Mouse (Mus musculus) cerebellum, adult 11 months (tissue): Measurements from ENCODE around the gene Hpf1.
A peak's percentile ranks its signal among the peaks of the same experiment; 100 is the strongest.

Experiments used
- DNase-seq: peaks from one replicate; pipeline ENCODE4 v3.0.0; 2022

The Hpf1 gene

DNA sequence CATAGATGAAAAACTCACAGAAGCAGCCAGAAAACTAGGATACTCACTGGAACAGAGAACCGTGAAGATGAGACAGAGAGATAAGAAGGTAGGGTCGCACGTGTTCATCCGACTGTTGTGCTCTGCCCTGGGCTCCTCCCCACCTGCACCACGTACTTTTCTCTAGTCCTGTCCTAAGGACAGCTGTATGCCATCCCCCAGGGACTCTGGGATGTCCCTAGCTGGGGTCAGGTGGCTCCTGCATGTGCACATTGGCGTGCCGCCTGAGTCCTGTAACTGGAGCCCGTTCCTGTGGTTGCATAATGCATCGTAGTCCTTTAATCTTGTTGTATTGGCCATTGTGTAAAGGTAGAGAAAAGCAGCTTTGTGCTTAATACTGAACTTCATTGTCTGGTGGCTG is 9.9 kb downstream of the Hpf1 start:
- DNase-seq: no peak

DNA sequence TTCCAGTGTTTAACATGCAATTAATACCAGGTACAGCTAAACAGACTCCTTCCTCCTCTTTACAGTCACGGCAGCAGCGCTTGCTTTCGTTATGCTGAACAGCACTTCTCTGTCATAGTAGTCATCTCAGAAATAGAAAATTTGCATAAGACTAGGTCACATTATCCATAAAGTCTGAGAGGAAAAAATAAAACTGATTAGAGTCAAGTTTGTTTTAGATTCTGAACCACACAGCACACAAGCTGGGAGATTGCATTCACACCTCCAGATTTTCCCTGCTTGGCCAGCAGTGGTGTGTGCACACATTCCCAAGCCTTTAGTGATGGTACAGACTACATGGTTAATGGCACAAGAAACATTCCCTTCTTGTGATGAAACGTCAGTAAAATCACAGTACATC is 21.9 kb downstream of the Hpf1 start:
- no peak for DNase-seq

DNA sequence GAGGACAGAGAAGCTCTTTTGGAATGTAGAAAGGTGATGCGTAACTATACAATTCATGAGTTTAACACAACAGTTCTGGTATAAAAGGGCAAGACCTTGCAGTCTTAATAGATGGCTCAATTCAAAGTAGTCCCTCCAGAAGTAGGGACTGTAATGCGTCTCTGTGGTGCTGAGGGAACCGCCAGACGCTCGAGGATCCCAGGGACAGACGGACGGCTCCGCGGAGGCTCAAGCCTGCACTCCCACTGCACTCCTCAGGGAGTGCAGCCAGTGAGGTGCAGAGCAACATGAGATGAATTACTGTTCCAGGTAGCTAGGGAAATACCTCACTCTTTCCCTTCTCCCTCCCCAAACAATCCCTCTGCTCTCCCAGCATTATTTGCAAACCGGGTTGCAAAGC is 22.3 kb downstream of the Hpf1 start:
- no peak for DNase-seq

DNA sequence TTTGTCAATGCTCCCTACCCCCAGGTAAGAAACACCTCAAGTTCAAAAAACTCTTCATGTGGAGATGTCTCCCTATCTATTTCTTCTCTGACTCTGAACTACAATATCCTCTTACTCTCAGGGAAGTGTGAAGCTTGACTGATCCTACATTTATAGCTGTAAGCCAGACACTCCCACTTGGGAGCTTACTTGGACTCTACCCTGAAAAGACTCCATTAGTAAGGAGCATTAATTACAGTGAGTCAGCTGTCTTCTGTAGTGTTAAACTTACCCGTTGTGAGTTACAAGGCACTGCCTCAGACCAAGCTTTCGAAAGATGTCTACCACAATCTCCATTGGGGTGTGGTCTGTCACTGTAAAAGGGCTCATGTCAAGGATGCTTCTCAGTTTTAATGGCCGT is 28.9 kb downstream of the Hpf1 start:
- no peak for DNase-seq

DNA sequence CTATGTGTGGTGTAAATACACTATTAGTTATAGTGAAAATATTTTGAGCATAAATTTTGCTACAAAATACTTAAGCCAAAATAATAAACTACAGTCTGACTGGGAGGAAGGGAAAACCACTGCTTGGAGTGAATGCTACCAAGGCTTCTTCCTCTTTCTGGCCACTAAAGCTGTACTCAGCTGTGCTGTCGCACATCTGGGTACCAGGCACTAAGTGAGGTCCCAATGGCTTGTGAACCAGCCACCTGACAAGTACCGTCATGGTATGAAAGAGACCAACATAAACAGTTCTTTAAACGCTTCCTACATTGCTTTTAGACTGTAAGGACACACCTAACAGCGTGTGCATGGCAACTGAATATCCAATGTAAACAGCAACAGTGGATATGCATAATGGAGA is 30.0 kb downstream of the Hpf1 start:
- no peak for DNase-seq

DNA sequence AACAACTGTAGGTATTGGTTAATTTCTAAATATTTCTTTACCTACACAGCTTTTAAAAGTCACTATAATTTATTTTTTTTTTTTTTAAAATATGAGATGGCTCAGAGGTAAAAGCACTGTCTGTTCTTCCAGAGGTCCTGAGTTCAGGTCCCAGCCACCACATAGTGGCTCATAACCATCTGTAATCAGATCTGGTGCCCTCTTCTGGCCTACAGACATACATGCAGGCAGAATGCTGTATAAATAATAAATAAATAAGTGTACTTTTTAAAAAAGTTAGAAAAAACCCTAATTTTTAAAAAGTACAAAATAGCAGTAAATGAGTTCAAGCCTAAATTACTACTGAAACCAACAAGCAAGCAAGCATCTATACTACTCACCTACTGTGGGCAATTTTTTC is 43.4 kb downstream of the Hpf1 start:
- DNase-seq: no peak

DNA sequence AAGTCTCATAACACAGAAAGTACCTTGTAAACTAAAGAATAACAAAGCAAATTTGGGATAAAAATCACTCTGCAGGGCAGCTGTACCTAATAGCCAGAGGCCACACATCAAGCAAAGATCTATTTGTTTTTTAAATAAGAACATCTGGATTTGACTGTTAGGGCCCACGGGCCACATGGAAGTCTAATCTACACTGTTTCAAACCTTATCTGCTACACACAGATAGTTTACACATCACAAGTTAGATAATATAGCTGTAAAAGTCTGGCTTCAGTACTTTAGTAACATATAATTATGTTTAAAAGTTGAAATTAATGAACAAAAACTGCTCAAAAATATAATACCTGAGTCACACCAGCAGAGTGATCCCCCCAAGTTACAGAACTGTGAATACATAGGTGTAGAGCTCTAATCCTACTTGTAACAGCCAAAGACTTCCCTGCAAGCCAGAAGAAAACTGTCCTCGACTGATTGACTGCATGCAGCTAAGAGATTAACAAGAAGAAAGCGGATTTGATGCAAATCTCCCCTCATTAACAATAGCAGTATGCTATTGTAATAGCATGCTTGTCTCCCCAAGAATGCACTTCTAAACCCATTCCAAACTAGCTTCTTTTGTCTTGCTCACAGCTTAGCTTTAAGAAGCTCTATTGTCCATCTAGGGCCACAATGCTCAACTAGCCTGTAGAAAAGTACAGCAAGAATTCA is 48.7 kb downstream of the Hpf1 start:
- DNase-seq: no peak

DNA sequence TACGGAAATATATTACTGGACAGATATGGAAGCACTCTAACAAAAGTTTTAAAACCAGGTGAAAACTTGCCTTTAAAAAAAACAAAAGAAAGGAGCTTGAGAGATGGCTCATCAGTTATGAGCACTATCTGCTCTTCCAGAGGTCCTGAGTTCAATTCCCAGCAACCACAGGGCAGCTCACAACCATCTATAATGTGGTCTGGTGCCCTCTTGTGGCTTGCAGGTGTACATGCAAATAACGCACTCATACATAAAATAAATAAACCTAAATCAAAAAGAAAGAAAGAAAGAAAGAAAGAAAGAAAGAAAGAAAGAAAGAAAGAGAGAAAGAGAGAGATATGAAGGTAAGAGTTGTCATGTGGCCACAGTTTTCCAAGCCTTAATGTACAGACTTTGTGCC is 52.6 kb downstream of the Hpf1 start:
- no peak for DNase-seq

DNA sequence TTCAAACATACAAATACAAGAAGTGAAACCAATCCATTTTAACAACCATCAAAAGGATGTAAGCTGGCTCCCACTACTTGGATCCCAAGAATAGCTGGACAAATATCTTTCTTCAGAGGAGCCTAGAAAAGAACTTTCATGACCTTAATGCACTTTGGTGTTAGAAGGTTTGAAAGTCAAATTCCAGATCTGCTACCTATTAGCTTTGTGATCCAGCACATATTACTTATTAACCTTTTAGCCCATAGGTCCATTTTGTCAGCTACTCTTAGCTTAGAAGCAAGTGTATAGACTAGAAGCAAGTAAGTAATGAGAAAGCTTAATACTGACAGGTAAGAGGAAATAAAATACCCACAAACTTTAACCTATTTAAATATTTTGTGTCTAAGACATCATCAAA is 57.3 kb downstream of the Hpf1 start:
- DNase-seq: no peak

DNA sequence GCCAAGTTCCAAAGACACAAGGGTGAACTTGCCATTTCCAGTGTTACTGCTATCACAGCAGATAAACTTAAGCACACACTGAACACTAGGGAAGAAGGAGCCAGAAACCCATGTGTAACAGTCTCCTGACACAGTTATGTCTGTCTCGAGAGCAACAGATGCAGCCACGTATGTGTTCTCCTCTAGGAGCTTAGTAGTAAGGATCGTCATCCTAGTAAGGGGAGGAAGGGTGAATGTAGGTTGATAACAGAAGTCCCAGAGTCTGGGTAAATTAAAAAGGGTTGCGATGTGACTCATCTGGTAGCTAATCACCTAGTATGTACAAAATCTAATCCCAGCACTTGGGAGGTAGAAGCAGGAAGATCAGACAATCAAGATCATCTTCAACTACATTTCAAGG is 59.6 kb downstream of the Hpf1 start:
- DNase-seq: no peak

DNA sequence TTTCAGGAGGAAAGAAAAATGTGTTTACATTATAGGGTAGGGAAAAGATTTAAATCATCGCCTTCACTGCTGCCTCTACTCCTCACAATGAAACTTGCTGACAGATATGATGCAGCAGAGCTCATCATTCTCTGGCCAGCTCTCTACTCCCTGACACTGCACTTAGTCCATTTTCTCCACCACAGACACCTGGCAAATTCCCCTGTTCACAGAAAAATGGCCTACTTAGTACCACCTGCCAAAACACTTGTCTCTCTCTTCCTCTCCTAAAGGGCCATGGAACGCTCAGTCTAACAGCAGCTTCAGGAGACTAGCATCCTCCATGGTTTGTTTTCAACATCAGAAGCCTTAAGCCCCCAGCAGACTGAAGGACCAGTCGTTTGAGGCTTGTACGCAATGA is 61.1 kb downstream of the Hpf1 start:
- DNase-seq: peak; percentile 32

DNA sequence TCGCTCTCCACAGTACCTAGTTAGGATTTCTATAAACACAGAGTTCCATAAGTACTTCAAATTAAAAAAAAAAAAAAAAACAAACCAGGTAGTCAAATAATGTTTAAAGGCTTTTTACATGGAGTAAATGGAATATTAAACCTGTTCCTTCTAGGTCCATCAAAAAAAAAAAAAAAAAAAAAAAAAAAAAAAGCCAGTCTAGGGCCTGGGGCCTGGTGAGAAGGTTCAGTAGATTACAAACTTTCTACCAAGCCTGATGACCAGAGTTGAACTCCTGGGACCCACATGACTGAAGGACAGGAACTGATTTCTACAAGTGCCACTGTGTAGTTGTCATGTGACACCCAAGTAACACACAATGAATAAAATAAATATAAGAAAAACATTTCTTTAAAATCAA is 61.5 kb downstream of the Hpf1 start:
- no peak for DNase-seq

DNA sequence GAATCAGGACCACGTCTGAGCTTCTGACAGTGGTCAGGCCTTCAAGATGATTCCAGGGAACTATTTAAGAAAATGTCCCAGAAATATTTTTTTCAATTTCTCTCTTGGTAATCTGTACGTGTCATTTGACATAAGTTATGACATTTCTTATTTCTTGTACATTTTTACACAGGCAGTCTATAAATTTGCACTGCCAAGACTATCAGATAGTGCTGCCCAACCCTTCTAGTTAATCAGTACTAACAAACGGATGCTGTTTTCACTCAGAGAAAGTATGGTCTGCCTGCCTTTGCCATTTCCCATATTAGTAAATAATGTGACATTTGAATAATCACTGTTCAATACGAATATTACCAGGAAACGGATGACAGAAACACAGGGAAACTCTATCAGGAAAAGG is 62.6 kb downstream of the Hpf1 start:
- DNase-seq: no peak

DNA sequence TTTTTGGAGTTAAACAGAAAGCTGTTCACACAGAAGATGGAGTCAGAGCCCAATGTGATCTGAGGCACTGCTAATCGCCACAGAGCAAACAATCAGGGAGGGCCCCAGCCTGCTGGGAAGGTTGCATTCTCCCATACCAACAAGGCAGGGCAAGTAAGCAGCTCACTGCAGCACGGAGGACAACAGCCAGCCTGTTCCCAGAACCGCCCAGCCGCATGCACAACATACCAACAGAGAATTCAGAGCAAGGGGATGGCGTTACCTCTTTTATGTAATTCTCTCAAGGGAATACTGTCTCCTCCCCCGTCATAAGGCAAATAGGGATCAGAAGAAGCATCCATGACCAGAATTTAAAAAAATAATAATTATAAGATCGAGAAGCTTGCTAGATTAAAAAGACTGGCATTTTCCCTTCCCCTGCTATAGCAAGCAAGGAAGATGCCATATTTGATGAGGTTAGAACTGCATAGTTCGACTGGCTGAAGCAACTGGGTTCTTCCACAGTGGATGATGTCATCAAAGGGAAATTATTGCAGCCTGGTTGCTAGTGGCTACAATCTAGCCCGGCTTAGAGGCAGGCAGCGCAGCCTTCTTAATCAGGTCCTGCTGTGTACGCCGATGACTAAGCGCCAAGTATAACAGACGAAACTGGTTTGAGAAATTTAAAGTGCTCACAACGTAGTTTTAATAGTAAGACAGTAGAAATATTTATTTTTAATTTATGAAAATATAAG is 64.2 kb downstream of the Hpf1 start:
- peak; percentile 70 for DNase-seq

DNA sequence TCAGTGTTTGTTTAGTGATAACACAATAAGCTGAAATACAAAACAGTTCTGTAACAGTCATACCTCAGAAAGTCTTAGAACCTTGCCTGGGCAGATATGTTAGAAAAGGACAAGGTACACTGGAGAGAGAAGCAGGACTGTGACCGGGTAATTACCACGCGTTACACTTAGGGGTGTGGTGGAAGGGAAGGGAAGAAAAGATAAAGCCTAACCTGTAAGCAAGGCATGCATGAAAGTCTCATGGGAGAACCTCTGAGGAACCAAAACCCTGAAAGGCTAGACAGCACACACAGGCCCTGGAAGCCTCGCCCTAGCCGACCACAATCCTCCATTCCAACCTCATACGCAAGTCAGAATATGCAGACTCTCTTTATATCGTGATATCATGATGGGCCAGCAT is 66.6 kb downstream of the Hpf1 start:
- no peak for DNase-seq
